Mouse (Mus musculus): ENCODE results near the gene Atp5f1. TPM values are rescaled to one million over a fixed set of nuclear protein-coding genes. Genes with fewer than 3 reads are reported as not detected.

Atp5f1 gene
- polyA plus RNA-seq, 1 experiment from 2014 or later, result 677 TPM

GRCm38 (mm10) chr3:105958974-105959580 is 822 bp downstream of the Atp5f1 start, which contains the start of gene Wdr77:
Gene Wdr77, plus strand, starts transcription at chr3:105959369.
- H3K27me3 ChIP-seq (ENCODE audit: insufficient read depth, poor library complexity, severe bottlenecking), result no peaks in the 10 kb centered on the region

DNA sequence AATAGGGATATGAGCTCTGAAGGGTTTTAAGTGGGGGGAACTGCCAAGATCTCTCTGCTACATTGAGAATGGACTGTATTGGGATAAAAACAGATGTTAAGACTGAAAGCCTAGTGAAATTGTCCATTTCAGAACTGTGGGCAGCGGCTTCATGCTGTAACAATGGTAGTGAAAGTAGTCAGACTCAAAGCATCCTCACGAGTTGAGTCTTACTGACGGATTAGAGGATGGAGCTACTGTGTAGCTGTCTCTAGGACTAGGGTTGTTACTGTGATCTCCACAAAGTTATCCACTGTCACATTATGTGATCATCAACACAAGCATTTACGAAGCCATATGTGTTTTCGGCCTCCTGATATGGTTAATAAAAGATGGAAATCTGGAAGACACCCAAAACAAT is 1.7 kb downstream of the Atp5f1 start:
- Histone ChIP-seq H3K4me3 (peak overlapping the region; percentile 97), H3K27ac (peak overlapping the region; percentile 98), H3K9me3 (no peaks in the 10 kb centered on the region), H3K4me1 (peaks cover 20% of the 10 kb centered on the region), H3K27me3 (ENCODE audit: insufficient read depth, poor library complexity, severe bottlenecking) (no peaks in the 10 kb centered on the region), H3K36me3 (peaks cover 62% of the 10 kb centered on the region)
- peak; percentile 67 for DNase-seq (ENCODE audit: low spot score)
- WGBS, result 43% methylated on average over 5 of the region's 5 CpGs

More at GRCm38 (mm10) chr3:105958974-105959580, 822 bp downstream of the Atp5f1 start, which contains the start of gene Wdr77:
- peaks cover 20% of the 10 kb centered on the region for H3K4me1 ChIP-seq
- under 1% methylated on average over 52 of the region's 52 CpGs for WGBS
- no peaks in the 10 kb centered on the region for H3K9me3 ChIP-seq
- H3K4me3 ChIP-seq, result peak within 1 kb of the TSS; percentile 97
- peak; percentile 99 for DNase-seq (ENCODE audit: low spot score)
- peaks cover 61% of the 10 kb centered on the region for H3K36me3 ChIP-seq
- H3K27ac ChIP-seq, result peak within 1 kb of the TSS; percentile 98

DNA sequence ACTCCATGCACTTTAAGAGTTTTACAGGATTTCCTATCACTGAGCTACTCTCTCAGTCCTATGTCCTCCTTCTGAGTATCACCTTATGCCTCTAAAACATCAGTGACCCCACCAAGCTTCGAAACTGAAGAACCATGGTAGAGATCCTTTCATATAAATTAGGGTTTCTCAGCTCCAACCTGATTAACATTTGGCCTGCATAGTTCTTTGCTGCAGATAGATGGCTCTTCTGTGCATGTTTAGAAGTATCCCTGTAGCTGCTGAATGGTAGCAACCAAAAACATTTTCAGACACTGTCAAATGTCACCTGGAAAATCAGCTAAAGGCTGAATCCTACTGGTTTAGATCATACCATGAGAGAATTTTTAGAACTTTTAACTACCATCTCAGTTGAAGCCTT is 2.7 kb downstream of the Atp5f1 start:
- Histone ChIP-seq H3K27me3 (ENCODE audit: insufficient read depth, poor library complexity, severe bottlenecking) (no peaks in the 10 kb centered on the region), H3K4me3 (peak overlapping the region; percentile 97; the same call in 1 of the 2 replicates), H3K36me3 (peaks cover 62% of the 10 kb centered on the region), H3K9me3 (no peaks in the 10 kb centered on the region), H3K4me1 (peaks cover 20% of the 10 kb centered on the region), H3K27ac (no peak overlapping the region)
- WGBS, result 98% methylated on average over 1 of the region's 1 CpGs
- no peak for DNase-seq (ENCODE audit: low spot score)

DNA sequence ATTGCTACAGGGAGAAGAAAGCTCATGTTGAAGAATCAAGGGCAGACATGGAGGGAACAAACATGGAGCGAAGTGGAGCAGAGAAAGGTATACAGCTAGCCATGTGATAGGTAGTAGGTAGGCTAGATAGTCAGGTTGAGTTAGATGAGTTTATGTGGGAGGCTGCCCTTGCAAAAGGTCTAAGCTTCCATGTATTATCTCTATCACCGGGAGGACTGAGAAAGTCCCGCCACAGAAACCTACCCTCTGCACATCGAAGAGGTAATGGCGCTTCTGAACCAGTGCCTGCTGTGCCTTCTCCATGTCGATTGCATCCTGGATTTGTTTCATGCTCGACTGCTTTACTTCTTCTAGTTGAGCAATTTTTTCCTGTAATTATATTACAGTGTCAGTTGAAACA is 8.6 kb downstream of the Atp5f1 start:
- Histone ChIP-seq H3K27ac (no peak overlapping the region), H3K4me3 (no peak overlapping the region), H3K27me3 (ENCODE audit: insufficient read depth, poor library complexity, severe bottlenecking) (no peaks in the 10 kb centered on the region), H3K36me3 (peaks cover 100% of the 10 kb centered on the region), H3K4me1 (no peaks in the 10 kb centered on the region), H3K9me3 (no peaks in the 10 kb centered on the region)
- DNase-seq (ENCODE audit: low spot score), result peak; percentile 69
- WGBS, result 94% methylated on average over 7 of the region's 7 CpGs

GRCm38 (mm10) chr3:105936111-105936510 is 23.8 kb downstream of the Atp5f1 start:
- H3K4me3 ChIP-seq, result no peak overlapping the region
- H3K27ac ChIP-seq, result no peak overlapping the region
- no peaks in the 10 kb centered on the region for H3K27me3 ChIP-seq (ENCODE audit: insufficient read depth, poor library complexity, severe bottlenecking)
- 82% methylated on average over 4 of the region's 4 CpGs for WGBS
- no peaks in the 10 kb centered on the region for H3K9me3 ChIP-seq
- no peak for DNase-seq (ENCODE audit: low spot score)
- no peaks in the 10 kb centered on the region for H3K4me1 ChIP-seq
- peaks cover 25% of the 10 kb centered on the region for H3K36me3 ChIP-seq

DNA sequence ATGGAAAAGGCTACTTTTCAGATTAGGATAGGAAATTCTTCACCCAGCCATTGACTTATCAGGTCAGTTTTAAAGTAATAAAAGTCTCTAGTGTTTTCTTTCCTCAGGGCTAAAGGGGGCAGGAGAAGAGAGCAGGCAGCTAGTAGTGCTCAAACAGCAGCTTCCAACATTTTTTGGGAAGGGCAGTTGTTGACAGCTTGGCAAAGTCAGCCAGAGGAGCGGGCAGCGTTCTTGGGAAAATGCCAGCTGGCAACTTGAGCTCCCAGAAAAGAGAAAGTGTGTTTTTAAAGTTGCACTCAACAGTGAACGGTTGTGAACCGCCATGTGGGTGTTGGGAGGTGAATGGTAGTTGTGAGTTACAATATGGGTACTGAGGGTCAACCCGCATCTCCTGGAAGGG is 24.9 kb downstream of the Atp5f1 start:
- Histone ChIP-seq H3K36me3 (peaks cover 15% of the 10 kb centered on the region), H3K4me1 (no peaks in the 10 kb centered on the region), H3K27me3 (ENCODE audit: insufficient read depth, poor library complexity, severe bottlenecking) (no peaks in the 10 kb centered on the region), H3K27ac (no peak overlapping the region), H3K9me3 (no peaks in the 10 kb centered on the region), H3K4me3 (no peak overlapping the region)
- no peak for DNase-seq (ENCODE audit: low spot score)
- WGBS, result 80% methylated on average over 5 of the region's 5 CpGs

DNA sequence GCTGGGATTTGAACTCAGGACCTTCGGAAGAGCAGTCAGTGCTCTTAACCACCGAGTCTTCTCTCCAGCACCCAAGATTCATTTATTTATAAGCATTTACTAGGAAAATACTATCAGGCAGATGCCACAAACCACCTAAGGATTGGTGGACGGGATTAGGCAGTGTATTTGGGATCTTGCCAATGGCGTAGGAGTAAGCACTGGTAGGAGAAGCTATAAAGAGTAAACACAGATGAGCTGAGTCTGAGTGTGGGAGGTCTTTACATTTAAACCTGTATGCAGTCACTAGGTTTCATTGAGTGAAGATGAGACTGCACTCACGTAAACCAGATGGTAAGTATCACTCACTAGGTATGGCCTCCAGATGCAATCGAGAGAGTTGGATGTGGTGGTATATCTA is 26.0 kb downstream of the Atp5f1 start:
- Histone ChIP-seq H3K36me3 (peaks cover 10% of the 10 kb centered on the region), H3K4me1 (no peaks in the 10 kb centered on the region), H3K9me3 (no peaks in the 10 kb centered on the region), H3K27ac (no peak overlapping the region), H3K4me3 (no peak overlapping the region), H3K27me3 (ENCODE audit: insufficient read depth, poor library complexity, severe bottlenecking) (no peaks in the 10 kb centered on the region)
- no peak for DNase-seq (ENCODE audit: low spot score)
- 92% methylated on average over 6 of the region's 6 CpGs for WGBS

GRCm38 (mm10) chr3:105932240-105933071 is 27.4 kb downstream of the Atp5f1 start, which contains the start of gene I830077J02Rik:
Gene I830077J02Rik, minus strand, starts transcription at chr3:105932664.
- Histone ChIP-seq H3K4me3 (no peak within 1 kb of the TSS), H3K27me3 (ENCODE audit: insufficient read depth, poor library complexity, severe bottlenecking) (no peaks in the 10 kb centered on the region), H3K4me1 (no peaks in the 10 kb centered on the region), H3K9me3 (no peaks in the 10 kb centered on the region), H3K36me3 (peaks cover 5% of the 10 kb centered on the region; the same call in 1 of the 2 replicates), H3K27ac (no peak within 1 kb of the TSS)
- no peak for DNase-seq (ENCODE audit: low spot score)
- 60% methylated on average over 8 of the region's 8 CpGs for WGBS

DNA sequence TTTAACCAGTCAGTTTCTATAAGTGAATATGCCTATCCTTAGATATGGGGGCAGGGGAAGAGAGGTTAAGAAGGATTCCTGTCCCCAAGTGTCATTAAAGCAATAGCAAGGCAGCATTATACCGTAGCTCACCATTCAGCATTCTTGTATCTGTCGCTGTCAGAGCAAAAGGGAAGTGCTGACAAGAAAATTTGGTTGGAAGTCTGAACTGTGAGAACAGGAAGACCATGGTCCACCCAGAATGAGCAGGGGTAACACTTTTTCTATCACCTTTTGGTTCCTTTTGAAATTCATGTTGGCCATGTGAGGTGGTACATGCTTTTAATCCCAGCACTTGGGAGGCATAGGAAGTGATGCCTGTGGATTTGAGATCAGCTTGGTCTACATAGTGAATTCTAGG is 28.8 kb downstream of the Atp5f1 start:
- H3K4me1 ChIP-seq, result peaks cover 6% of the 10 kb centered on the region
- H3K27ac ChIP-seq, result no peak overlapping the region
- no peaks in the 10 kb centered on the region for H3K36me3 ChIP-seq
- H3K27me3 ChIP-seq (ENCODE audit: insufficient read depth, poor library complexity, severe bottlenecking), result no peaks in the 10 kb centered on the region
- H3K4me3 ChIP-seq, result no peak overlapping the region
- H3K9me3 ChIP-seq, result no peaks in the 10 kb centered on the region
- WGBS, result 85% methylated on average over 2 of the region's 2 CpGs
- DNase-seq (ENCODE audit: low spot score), result no peak

DNA sequence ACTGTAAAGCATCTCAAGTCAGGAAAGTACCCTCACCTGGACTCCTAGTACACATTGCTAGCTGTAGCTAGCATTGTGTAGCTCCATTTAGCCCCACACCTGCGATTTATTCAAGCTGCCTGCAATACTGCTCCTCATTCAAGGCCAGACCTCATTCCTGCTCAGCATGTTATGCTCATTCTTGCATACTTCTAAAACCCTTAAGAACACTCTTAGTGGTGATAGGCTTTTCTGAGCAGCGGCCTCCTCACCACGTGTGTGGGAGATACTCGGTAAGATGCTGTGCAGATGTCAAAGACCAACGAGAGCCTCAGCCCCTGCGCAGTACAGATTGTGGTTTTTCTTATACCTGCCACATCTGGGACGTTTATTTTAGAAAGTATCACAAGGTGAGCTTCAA is 30.1 kb downstream of the Atp5f1 start:
- Histone ChIP-seq H3K36me3 (no peaks in the 10 kb centered on the region), H3K4me1 (peaks cover 6% of the 10 kb centered on the region), H3K4me3 (no peak overlapping the region), H3K27ac (no peak overlapping the region), H3K9me3 (no peaks in the 10 kb centered on the region), H3K27me3 (ENCODE audit: insufficient read depth, poor library complexity, severe bottlenecking) (no peaks in the 10 kb centered on the region)
- no peak for DNase-seq (ENCODE audit: low spot score)
- 81% methylated on average over 7 of the region's 7 CpGs for WGBS

DNA sequence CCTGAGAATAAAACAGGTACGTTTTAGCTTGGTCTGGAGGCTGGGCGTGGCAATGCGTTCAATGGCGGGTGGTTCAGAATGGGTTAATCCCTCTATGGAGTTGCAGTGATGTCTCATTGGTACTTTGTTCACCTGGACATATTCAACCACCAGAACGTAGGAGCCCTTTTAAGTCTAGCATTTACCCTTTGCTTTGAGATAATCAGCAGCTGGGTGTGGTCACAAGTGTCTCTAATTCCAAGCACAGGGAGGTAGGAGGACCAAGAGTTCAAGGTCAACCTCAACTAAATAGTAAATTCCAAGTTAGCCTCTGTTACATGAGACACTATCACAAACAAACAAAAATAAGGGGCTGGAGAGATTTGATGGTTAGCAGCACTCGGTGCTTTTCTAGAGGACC is 31.1 kb downstream of the Atp5f1 start:
- peaks cover 6% of the 10 kb centered on the region for H3K4me1 ChIP-seq
- no peaks in the 10 kb centered on the region for H3K9me3 ChIP-seq
- H3K4me3 ChIP-seq, result no peak overlapping the region
- no peak for DNase-seq (ENCODE audit: low spot score)
- no peak overlapping the region for H3K27ac ChIP-seq
- H3K27me3 ChIP-seq (ENCODE audit: insufficient read depth, poor library complexity, severe bottlenecking), result no peaks in the 10 kb centered on the region
- H3K36me3 ChIP-seq, result no peaks in the 10 kb centered on the region
- 81% methylated on average over 6 of the region's 6 CpGs for WGBS

- Histone ChIP-seq H3K4me3 (no peak overlapping the region), H3K27ac (no peak overlapping the region), H3K9me3 (no peaks in the 10 kb centered on the region), H3K36me3 (no peaks in the 10 kb centered on the region), H3K4me1 (peaks cover 6% of the 10 kb centered on the region), H3K27me3 (ENCODE audit: insufficient read depth, poor library complexity, severe bottlenecking) (no peaks in the 10 kb centered on the region)
- 87% methylated on average over 3 of the region's 3 CpGs for WGBS
- DNase-seq (ENCODE audit: low spot score), result no peak
These were observed 31.7 kb downstream of the Atp5f1 start for GRCm38 (mm10) chr3:105928195-105928569.

DNA sequence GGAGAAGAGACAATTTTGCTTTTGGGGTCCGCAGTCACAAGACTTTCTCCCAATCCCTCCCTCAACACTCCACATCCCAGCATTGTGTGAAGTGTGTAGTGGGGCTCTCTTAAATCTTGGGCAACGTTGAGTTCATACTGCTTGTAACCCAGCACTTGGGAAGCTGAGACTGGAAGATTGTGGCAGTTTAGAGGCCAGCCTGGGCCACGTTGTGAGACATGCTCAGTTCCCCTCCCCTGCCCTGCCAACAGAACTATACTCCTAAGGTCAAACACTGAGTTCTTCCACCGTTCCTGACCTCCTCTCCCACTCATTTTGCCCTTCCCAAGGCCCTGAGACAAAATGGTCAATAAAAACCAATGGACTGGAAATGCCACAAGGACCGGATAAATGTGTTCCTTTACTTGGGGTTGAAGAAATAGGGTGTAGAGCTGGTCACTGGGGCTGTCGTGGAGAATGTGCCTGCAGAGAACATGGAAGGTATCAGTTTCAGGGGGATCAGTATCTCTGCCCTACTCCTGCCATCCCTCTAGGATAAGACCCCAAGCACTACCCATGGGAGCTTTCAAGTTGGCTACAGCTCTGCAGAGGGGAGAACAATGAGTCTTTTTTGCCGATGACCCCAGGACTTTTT is 32.2 kb downstream of the Atp5f1 start:
- DNase-seq (ENCODE audit: low spot score), result no peak
- Histone ChIP-seq H3K27ac (no peak overlapping the region), H3K4me3 (no peak overlapping the region), H3K27me3 (ENCODE audit: insufficient read depth, poor library complexity, severe bottlenecking) (no peaks in the 10 kb centered on the region), H3K4me1 (peaks cover 6% of the 10 kb centered on the region), H3K9me3 (no peaks in the 10 kb centered on the region), H3K36me3 (no peaks in the 10 kb centered on the region)
- 82% methylated on average over 7 of the region's 7 CpGs for WGBS
